Mouse (Mus musculus): ENCODE measurements around the gene Olfr572. TPM values are rescaled to one million over a fixed set of nuclear protein-coding genes. Genes with fewer than 3 reads are reported as not detected.

The Olfr572 gene
- not detected for polyA plus RNA-seq (2012; fragmentation: generic; extraction: Trizol)

- Histone ChIP-seq H3ac (ENCODE audit: control insufficient read depth, insufficient read length) (no peak within 1 kb of the TSS), H3K27me3 (ENCODE audit: control insufficient read depth, insufficient read depth, insufficient read length) (no peaks in the 10 kb centered on the region), H3K4me3 (no peak within 1 kb of the TSS), H3K36me3 (ENCODE audit: control insufficient read depth, insufficient read depth) (no peaks in the 10 kb centered on the region), H3K79me2 (ENCODE audit: control insufficient read depth, insufficient read depth) (no peaks in the 10 kb centered on the region), H3K4me2 (ENCODE audit: low read depth) (no peak within 1 kb of the TSS)
- TF ChIP-seq USF1 (IDR thresholded peaks at IDR 0.05; ENCODE audit: low read depth) (no peak), CEBPB (IDR thresholded peaks at IDR 0.05; ENCODE audit: insufficient read depth, poor library complexity, severe bottlenecking) (no peak), REST (IDR thresholded peaks at IDR 0.05; ENCODE audit: insufficient read depth, insufficient read length) (no peak), MYOD1 (IDR thresholded peaks at IDR 0.05; ENCODE audit: control insufficient read depth in 1 of 3, insufficient read length in 2 of 3, low read depth in 2 of 3) (no peak), SRF (IDR thresholded peaks at IDR 0.05; ENCODE audit: control insufficient read depth, insufficient read length, low read depth) (no peak)
Observed at GRCm38 (mm10) chr7:102924109-102924508, at the start of gene Olfr572. Gene Olfr572 (plus strand): TSS chr7:102924409.

- no peak for TF ChIP-seq REST (IDR thresholded peaks at IDR 0.05; ENCODE audit: insufficient read depth, insufficient read length)
- H3K79me2 ChIP-seq (ENCODE audit: control insufficient read depth, insufficient read depth), result no peaks in the 10 kb centered on the region
- H3ac ChIP-seq (ENCODE audit: control insufficient read depth, insufficient read length), result no peak within 1 kb of the TSS
- no peak within 1 kb of the TSS for H3K4me2 ChIP-seq (ENCODE audit: low read depth)
- H3K27me3 ChIP-seq (ENCODE audit: control insufficient read depth, insufficient read depth, insufficient read length), result no peaks in the 10 kb centered on the region
- H3K4me3 ChIP-seq, result no peak within 1 kb of the TSS
- no peaks in the 10 kb centered on the region for H3K36me3 ChIP-seq (ENCODE audit: control insufficient read depth, insufficient read depth)
Observed at GRCm38 (mm10) chr7:102876822-102877221, 47.4 kb upstream of the Olfr572 start, which contains the start of gene Olfr568. Gene Olfr568 (plus strand): TSS chr7:102877122.

GRCm38 (mm10) chr7:102890782-102891181 lies 33.4 kb upstream of the Olfr572 start, which contains the start of gene Olfr569:
Gene Olfr569 (minus strand): TSS chr7:102890882.
- no peaks in the 10 kb centered on the region for H3K36me3 ChIP-seq (ENCODE audit: control insufficient read depth, insufficient read depth)
- H3ac ChIP-seq (ENCODE audit: control insufficient read depth, insufficient read length), result no peak within 1 kb of the TSS
- no peaks in the 10 kb centered on the region for H3K79me2 ChIP-seq (ENCODE audit: control insufficient read depth, insufficient read depth)
- no peak for TF ChIP-seq MYOG (IDR thresholded peaks at IDR 0.05; ENCODE audit: control insufficient read depth in 1 of 3, insufficient read depth in 1 of 3, insufficient read length in 2 of 3, low read depth in 2 of 3)
- no peak for TF ChIP-seq MAX (IDR thresholded peaks at IDR 0.05; ENCODE audit: low read depth)
- no peak for TF ChIP-seq POLR2AphosphoS2 (IDR thresholded peaks at IDR 0.05; ENCODE audit: insufficient read length, low read depth)
- no peak for TF ChIP-seq TCF12 (IDR thresholded peaks at IDR 0.05; ENCODE audit: insufficient read depth, poor library complexity, severe bottlenecking)
- TF ChIP-seq CEBPB (IDR thresholded peaks at IDR 0.05; ENCODE audit: insufficient read depth, poor library complexity, severe bottlenecking), result no peak
- TF ChIP-seq E2F4 (IDR thresholded peaks at IDR 0.05; ENCODE audit: insufficient read depth), result no peak
- no peak for TF ChIP-seq POLR2A (IDR thresholded peaks at IDR 0.05; ENCODE audit: insufficient read length, low read depth)
- no peak for TF ChIP-seq REST (IDR thresholded peaks at IDR 0.05; ENCODE audit: insufficient read depth, insufficient read length)
- no peak for TF ChIP-seq MYOD1 (IDR thresholded peaks at IDR 0.05; ENCODE audit: control insufficient read depth in 1 of 3, insufficient read length in 2 of 3, low read depth in 2 of 3)
- TF ChIP-seq SRF (IDR thresholded peaks at IDR 0.05; ENCODE audit: control insufficient read depth, insufficient read length, low read depth), result no peak
- H3K4me3 ChIP-seq, result no peak within 1 kb of the TSS
- no peak within 1 kb of the TSS for H3K4me2 ChIP-seq (ENCODE audit: low read depth)
- no peaks in the 10 kb centered on the region for H3K27me3 ChIP-seq (ENCODE audit: control insufficient read depth, insufficient read depth, insufficient read length)

GRCm38 (mm10) chr7:102915261-102915660 lies 8.9 kb upstream of the Olfr572 start:
- Histone ChIP-seq H3K36me3 (ENCODE audit: control insufficient read depth, insufficient read depth) (no peaks in the 10 kb centered on the region), H3K4me3 (no peak overlapping the region), H3ac (ENCODE audit: control insufficient read depth, insufficient read length) (no peak overlapping the region), H3K79me2 (ENCODE audit: control insufficient read depth, insufficient read depth) (no peaks in the 10 kb centered on the region), H3K27me3 (ENCODE audit: control insufficient read depth, insufficient read depth, insufficient read length) (no peaks in the 10 kb centered on the region), H3K4me2 (ENCODE audit: low read depth) (no peak overlapping the region)
- TF ChIP-seq REST (IDR thresholded peaks at IDR 0.05; ENCODE audit: insufficient read depth, insufficient read length), result no peak
- TF ChIP-seq TCF3 (IDR thresholded peaks at IDR 0.05; ENCODE audit: insufficient read length, low read depth), result no peak
- no peak for TF ChIP-seq SRF (IDR thresholded peaks at IDR 0.05; ENCODE audit: control insufficient read depth, insufficient read length, low read depth)
- TF ChIP-seq CEBPB (IDR thresholded peaks at IDR 0.05; ENCODE audit: insufficient read depth, poor library complexity, severe bottlenecking), result no peak
- TF ChIP-seq MYOD1 (IDR thresholded peaks at IDR 0.05; ENCODE audit: control insufficient read depth in 1 of 3, insufficient read length in 2 of 3, low read depth in 2 of 3), result no peak
- no peak for TF ChIP-seq USF1 (IDR thresholded peaks at IDR 0.05; ENCODE audit: low read depth)
- TF ChIP-seq POLR2A (IDR thresholded peaks at IDR 0.05; ENCODE audit: insufficient read length, low read depth), result no peak
- TF ChIP-seq MYOG (IDR thresholded peaks at IDR 0.05; ENCODE audit: control insufficient read depth in 1 of 3, insufficient read depth in 1 of 3, insufficient read length in 2 of 3, low read depth in 2 of 3), result no peak
- TF ChIP-seq MAX (IDR thresholded peaks at IDR 0.05; ENCODE audit: low read depth), result no peak

GRCm38 (mm10) chr7:102916405-102916804 lies 7.8 kb upstream of the Olfr572 start:
- H3K27me3 ChIP-seq (ENCODE audit: control insufficient read depth, insufficient read depth, insufficient read length), result no peaks in the 10 kb centered on the region
- no peaks in the 10 kb centered on the region for H3K36me3 ChIP-seq (ENCODE audit: control insufficient read depth, insufficient read depth)
- H3ac ChIP-seq (ENCODE audit: control insufficient read depth, insufficient read length), result no peak overlapping the region
- TF ChIP-seq POLR2AphosphoS2 (IDR thresholded peaks at IDR 0.05; ENCODE audit: insufficient read length, low read depth) (no peak), POLR2A (IDR thresholded peaks at IDR 0.05; ENCODE audit: insufficient read length, low read depth) (no peak), MYOG (IDR thresholded peaks at IDR 0.05; ENCODE audit: control insufficient read depth in 1 of 3, insufficient read depth in 1 of 3, insufficient read length in 2 of 3, low read depth in 2 of 3) (no peak), USF1 (IDR thresholded peaks at IDR 0.05; ENCODE audit: low read depth) (no peak), SRF (IDR thresholded peaks at IDR 0.05; ENCODE audit: control insufficient read depth, insufficient read length, low read depth) (no peak), E2F4 (IDR thresholded peaks at IDR 0.05; ENCODE audit: insufficient read depth) (no peak), TCF12 (IDR thresholded peaks at IDR 0.05; ENCODE audit: insufficient read depth, poor library complexity, severe bottlenecking) (no peak), MAX (IDR thresholded peaks at IDR 0.05; ENCODE audit: low read depth) (no peak)
- no peak overlapping the region for H3K4me2 ChIP-seq (ENCODE audit: low read depth)
- no peaks in the 10 kb centered on the region for H3K79me2 ChIP-seq (ENCODE audit: control insufficient read depth, insufficient read depth)
- no peak overlapping the region for H3K4me3 ChIP-seq
